Comparison of ENCODE assay signal across 22 mouse cellular contexts in genomic region chr5:99641407-99641806, GRCm38 (mm10).
"Had no signal": no experiment of that assay in that cellular context is flagged by ENCODE, and none has a peak within 500 bp of the region (broad histone marks: within the 10 kb centered on the region; RNA-seq: fewer than 3 reads in every experiment).

No protein-coding gene starts in this region.

- ATAC-seq: hindbrain, embryonic 16.5 days; hindbrain, postnatal 0 days; inflammation-experienced regulatory T-cells, adult 6 months; intestine, embryonic 15.5 days; intestine, embryonic 16.5 days; intestine, postnatal 0 days had no signal

- DNase-seq: heart, postnatal 10 days; heart, postnatal 14 days; heart, postnatal 36 days; heart, postnatal 4 days; kidney, adult 11 months; kidney, adult 18-20 months; kidney, adult 2 months; kidney, adult 8-10 months; kidney, adult 9 months; kidney, postnatal 10 days; kidney, postnatal 14 days; kidney, postnatal 25 days; kidney, postnatal 36 days; kidney, postnatal 4 days; layer of hippocampus, adult 9-11 months; layer of hippocampus, postnatal 36 days had no signal
